Mouse (Mus musculus) liver, embryonic 12.5 days (tissue): ENCODE measurements around the gene Lpar3. TPM values are rescaled to one million over a fixed set of nuclear protein-coding genes. Genes with fewer than 3 reads are reported as not detected.

ENCODE experiments used
- ATAC-seq: fragments of 200-750 bp; cut with Nextera tagmentation; 2 replicates; pipeline ENCODE4 v1.8.0; 2017; ENCODE audit warnings: moderate number of reproducible peaks, mild to moderate bottlenecking, moderate library complexity
- H3K27ac ChIP-seq: fragments of 300-500 bp; sonication (generic); 2 replicates; pipeline ENCODE4 v1.5.1; 2016; ENCODE audit warnings: mild to moderate bottlenecking
- H3K27me3 ChIP-seq: fragments of 300-500 bp; sonication (generic); replicated peaks from 2 replicates; pipeline ENCODE4 v1.6.1; 2016; ENCODE audit warnings: mild to moderate bottlenecking, moderate library complexity
- H3K36me3 ChIP-seq: fragments of 300-500 bp; sonication (generic); 2 replicates; pipeline ENCODE4 v1.6.1; 2016; ENCODE audit warnings: mild to moderate bottlenecking, moderate library complexity
- H3K4me1 ChIP-seq: fragments of 300-500 bp; sonication (generic); 2 replicates; pipeline ENCODE4 v1.6.1; 2016
- H3K4me2 ChIP-seq: fragments of 300-500 bp; sonication (generic); 2 replicates; pipeline ENCODE4 v1.6.1; 2016; ENCODE audit warnings: mild to moderate bottlenecking, moderate library complexity
- H3K4me3 ChIP-seq: fragments of 300-500 bp; sonication (generic); 2 replicates; pipeline ENCODE4 v1.5.1; 2016; ENCODE audit warnings: mild to moderate bottlenecking, moderate library complexity
- H3K9ac ChIP-seq: fragments of 300-500 bp; sonication (generic); 2 replicates; pipeline ENCODE4 v1.6.1; 2016; ENCODE audit warnings: mild to moderate bottlenecking, moderate library complexity
- H3K9me3 ChIP-seq: fragments of 300-500 bp; sonication (generic); replicated peaks from 2 replicates; pipeline ENCODE4 v1.6.1; 2016; ENCODE audit warnings: mild to moderate bottlenecking, moderate library complexity
- WGBS: fragments of 180-500 bp; shearing (Covaris S2); methylation state at CpG from one replicate; pipeline ENCODE4 v1.1.7; 2016; ENCODE audit not compliant: insufficient replicate concordance; 5-methylcytosine and 5-hydroxymethylcytosine counted together
- polyA plus RNA-seq: library from polyadenylated mRNA; unstranded; fragments of >200 nt; fragmentation: Nextera tagmentation; extraction: Ambion mirVana; gene quantifications from 2 replicates; pipeline ENCODE4 v1.2.1, GENCODE M21; 2016

Gene Lpar3
- polyA plus RNA-seq: 0.05 and 0.06 TPM in 2 replicates

DNA sequence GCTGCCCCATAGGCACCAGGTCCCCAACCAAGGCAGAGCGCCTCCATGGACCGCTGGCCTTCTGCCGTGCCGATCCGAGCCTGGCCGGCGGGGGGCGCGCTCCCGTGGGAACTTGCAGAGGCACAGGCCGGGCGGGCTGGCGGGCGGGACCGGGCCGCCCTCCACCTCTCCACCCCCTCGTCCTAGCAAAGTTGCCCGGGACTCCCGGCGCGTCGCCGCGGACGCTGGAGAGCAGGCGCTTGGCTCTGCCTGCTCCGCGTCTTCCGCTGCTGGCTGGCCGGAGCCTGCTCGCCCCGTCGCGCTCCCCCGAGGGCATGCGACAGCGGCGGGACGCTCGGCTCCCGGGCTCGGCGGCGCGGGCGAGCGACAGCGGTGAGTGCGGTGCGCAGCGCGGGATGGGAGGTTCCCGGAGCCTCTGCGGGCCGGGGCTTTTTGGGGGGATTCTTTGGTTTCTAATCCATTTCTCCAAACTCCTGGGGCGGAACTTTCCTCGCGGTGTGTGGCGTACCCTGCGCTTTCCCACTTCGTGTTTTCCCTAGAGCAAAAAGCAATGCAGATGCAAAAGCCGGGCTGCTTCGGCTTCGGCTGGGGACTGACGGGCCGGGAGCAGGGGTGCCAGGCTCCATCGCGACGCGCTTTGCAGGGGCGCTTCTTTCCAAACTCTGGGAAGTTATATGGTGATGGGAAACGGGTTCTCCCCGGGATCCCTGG lies at the start of gene Lpar3:
Gene Lpar3 (plus strand): TSS at position 188 of the 711 bp plus-strand sequence.
- Histone ChIP-seq H3K9ac (no peak within 1 kb of the TSS), H3K27ac (no peak within 1 kb of the TSS), H3K36me3 (no peaks in the 10 kb centered on the region), H3K4me1 (no peaks in the 10 kb centered on the region), H3K4me3 (peak within 1 kb of the TSS; percentile 40), H3K27me3 (peaks cover 64% of the 10 kb centered on the region), H3K4me2 (peak within 1 kb of the TSS; percentile 64), H3K9me3 (no peaks in the 10 kb centered on the region)
- peak; percentile 54 for ATAC-seq
- 1% methylated on average over 72 of the region's 73 CpGs for WGBS

- no peak for ATAC-seq
- Histone ChIP-seq H3K36me3 (0 out of 2 replicates have a peak, but pooled peaks cover 4% of the 10 kb centered on the region), H3K9ac (no peak overlapping the region), H3K9me3 (0 out of 2 replicates have a peak, but pooled peaks cover 3% of the 10 kb centered on the region), H3K27me3 (no peaks in the 10 kb centered on the region), H3K27ac (no peak overlapping the region), H3K4me3 (no peak overlapping the region), H3K4me2 (no peak overlapping the region), H3K4me1 (no peaks in the 10 kb centered on the region)
- 56% methylated on average over 5 of the region's 5 CpGs for WGBS
Observed at GRCm38 (mm10) chr3:146173030-146173429, 47.7 kb upstream of the Lpar3 start.

DNA sequence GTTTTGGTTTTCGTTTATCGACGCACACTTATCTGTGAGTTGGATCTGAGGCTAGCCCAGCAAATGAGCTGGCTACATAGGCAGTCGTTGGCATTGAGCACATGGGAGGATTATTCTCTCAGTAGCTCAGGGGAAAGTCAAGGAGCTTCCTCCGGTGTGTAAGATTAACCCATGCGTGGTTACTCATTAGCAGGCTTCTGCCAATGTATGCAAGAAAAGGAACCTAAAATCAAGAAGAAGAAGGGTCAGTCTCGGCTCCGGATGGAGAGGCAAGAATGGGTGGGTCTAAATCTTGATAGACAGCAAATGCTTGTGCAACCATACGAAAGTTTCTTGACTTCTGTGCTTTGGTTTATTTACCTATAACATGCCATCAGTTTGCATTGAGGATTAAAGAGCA lies 46.5 kb upstream of the Lpar3 start:
- H3K4me1 ChIP-seq: no peaks in the 10 kb centered on the region
- H3K9ac ChIP-seq: no peak overlapping the region
- no peak overlapping the region for H3K27ac ChIP-seq
- H3K4me3 ChIP-seq: no peak overlapping the region
- no peaks in the 10 kb centered on the region for H3K27me3 ChIP-seq
- H3K36me3 ChIP-seq: 0 out of 2 replicates have a peak, but pooled peaks cover 4% of the 10 kb centered on the region
- H3K9me3 ChIP-seq: 0 out of 2 replicates have a peak, but pooled peaks cover 3% of the 10 kb centered on the region
- WGBS: 65% methylated on average over 9 of the region's 9 CpGs
- H3K4me2 ChIP-seq: no peak overlapping the region
- no peak for ATAC-seq

- H3K9ac ChIP-seq: no peak overlapping the region
- no peak for ATAC-seq
- H3K27ac ChIP-seq: no peak overlapping the region
- 53% methylated on average over 7 of the region's 7 CpGs for WGBS
- no peaks in the 10 kb centered on the region for H3K9me3 ChIP-seq
- no peak overlapping the region for H3K4me3 ChIP-seq
- H3K36me3 ChIP-seq: peaks cover 2% of the 10 kb centered on the region; the same call in 1 of the 2 replicates
- no peaks in the 10 kb centered on the region for H3K27me3 ChIP-seq
- H3K4me1 ChIP-seq: peaks cover 7% of the 10 kb centered on the region; the same call in 1 of the 2 replicates
- H3K4me2 ChIP-seq: no peak overlapping the region
Observed at GRCm38 (mm10) chr3:146177295-146177694, 43.5 kb upstream of the Lpar3 start.

DNA sequence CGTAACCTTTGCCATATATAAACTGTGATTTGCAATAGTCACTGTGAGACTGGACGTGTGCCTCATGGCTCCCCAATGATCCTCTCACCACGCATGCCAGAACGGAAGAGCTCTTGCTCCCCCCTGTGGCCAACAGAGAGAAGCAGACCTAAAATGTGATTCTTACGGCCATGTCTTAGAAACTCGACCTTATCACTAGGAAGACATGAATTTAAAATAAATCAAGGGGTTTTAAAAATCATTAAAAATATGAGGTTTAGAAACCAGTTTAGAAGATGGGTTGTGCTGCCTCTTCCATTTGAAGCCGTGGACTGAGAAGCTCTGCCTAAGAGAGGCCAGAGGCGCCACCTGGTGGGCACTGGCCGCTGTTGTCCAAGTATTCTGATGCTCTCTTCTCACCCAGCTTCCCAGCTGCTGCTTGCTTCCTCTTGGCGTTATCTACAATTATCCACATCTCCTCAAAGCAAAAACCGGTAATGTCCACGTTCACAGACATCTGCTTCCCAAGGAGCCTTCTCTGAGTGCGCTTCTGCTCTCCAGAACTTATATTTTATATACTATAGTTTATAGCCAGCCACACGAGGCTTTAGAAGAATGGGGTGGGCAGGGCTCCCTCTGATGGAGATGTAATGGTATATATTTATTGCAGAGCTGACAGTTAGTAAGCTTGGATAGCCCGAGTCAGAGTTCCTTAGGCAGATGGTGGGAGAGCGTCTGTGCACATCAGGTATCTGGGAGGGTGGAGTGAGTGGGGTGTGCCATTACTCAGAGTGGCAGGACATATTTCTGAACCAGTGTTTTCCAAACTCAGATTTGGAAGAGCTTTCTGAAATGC lies 42.8 kb upstream of the Lpar3 start:
- no peak overlapping the region for H3K4me3 ChIP-seq
- WGBS: 8% methylated on average over 16 of the region's 16 CpGs

DNA sequence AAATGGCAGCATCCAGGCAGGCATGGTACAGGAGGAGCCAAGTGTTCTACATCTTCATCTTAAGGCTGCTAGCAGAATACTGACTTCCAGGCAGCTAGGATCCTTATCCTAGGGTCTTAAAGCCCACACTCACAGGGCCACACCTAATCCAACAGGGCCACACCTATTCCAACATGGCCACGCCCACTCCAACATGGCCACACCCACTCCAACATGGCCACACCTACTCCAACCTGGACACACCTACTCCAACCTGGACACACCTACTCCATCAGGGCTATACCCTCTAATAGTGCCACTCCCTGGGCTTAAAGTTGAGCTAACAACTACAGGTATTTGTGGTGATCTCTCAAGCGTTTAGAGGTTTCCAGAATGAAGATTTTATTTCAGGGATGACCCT lies 40.4 kb upstream of the Lpar3 start:
- Histone ChIP-seq H3K4me1 (peaks cover 7% of the 10 kb centered on the region; the same call in 1 of the 2 replicates), H3K9me3 (no peaks in the 10 kb centered on the region), H3K27me3 (no peaks in the 10 kb centered on the region), H3K4me3 (no peak overlapping the region), H3K4me2 (no peak overlapping the region), H3K36me3 (peaks cover 2% of the 10 kb centered on the region; the same call in 1 of the 2 replicates), H3K9ac (no peak overlapping the region), H3K27ac (no peak overlapping the region)
- ATAC-seq: no peak
- 21% methylated on average over 2 of the region's 2 CpGs for WGBS

More for the DNA sequence above, 42.8 kb upstream of the Lpar3 start:
- H3K9ac ChIP-seq: no peak overlapping the region
- no peak overlapping the region for H3K27ac ChIP-seq
- H3K27me3 ChIP-seq: no peaks in the 10 kb centered on the region
- peak overlapping the region; percentile 43 for H3K4me2 ChIP-seq
- H3K4me1 ChIP-seq: peaks cover 7% of the 10 kb centered on the region; the same call in 1 of the 2 replicates
- H3K36me3 ChIP-seq: peaks cover 2% of the 10 kb centered on the region; the same call in 1 of the 2 replicates
- H3K9me3 ChIP-seq: no peaks in the 10 kb centered on the region
- ATAC-seq: peak; percentile 59; the same call in 1 of the 2 replicates

GRCm38 (mm10) chr3:146180986-146181385 lies 39.8 kb upstream of the Lpar3 start:
- Histone ChIP-seq H3K4me1 (peaks cover 7% of the 10 kb centered on the region; the same call in 1 of the 2 replicates), H3K4me2 (no peak overlapping the region), H3K9me3 (no peaks in the 10 kb centered on the region), H3K4me3 (no peak overlapping the region), H3K27me3 (no peaks in the 10 kb centered on the region), H3K36me3 (peaks cover 2% of the 10 kb centered on the region; the same call in 1 of the 2 replicates), H3K9ac (no peak overlapping the region), H3K27ac (no peak overlapping the region)
- ATAC-seq: no peak
- 30% methylated on average over 3 of the region's 3 CpGs for WGBS

DNA sequence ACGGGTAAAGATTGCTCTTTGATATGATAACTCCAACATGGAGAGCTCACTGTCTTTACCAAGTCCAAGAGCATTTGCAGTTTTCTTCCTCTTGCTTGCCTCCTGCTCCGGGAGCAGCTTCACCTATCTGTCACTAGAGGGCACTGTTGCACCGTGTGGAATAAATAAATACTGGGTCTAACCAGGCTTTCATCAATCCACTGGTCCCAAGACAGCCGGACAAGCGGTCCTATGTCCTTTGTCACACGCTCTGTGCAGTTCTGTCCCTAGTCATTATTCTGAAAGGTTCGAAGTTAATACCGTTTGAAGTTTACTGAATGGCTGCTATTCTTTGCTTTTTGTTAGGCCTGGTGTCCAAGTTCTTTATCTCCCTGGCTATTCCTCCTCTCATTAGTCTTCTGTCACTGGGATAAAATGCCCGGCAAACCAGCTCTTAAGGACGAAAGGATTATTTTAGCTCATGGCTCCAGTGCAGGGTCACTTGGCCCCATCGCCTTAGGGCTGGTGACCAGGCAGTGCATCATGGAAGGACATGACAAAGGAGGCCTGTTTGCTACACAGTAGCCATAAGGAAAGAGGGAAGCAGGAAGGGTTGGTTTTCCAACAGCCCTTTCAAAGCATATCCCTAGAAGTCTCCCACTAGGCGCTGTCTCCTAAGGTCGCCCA lies 35.6 kb upstream of the Lpar3 start:
- H3K27ac ChIP-seq: no peak overlapping the region
- 34% methylated on average over 13 of the region's 13 CpGs for WGBS
- no peaks in the 10 kb centered on the region for H3K27me3 ChIP-seq
- no peak overlapping the region for H3K9ac ChIP-seq
- ATAC-seq: no peak
- H3K36me3 ChIP-seq: peaks cover 2% of the 10 kb centered on the region; the same call in 1 of the 2 replicates
- H3K4me2 ChIP-seq: no peak overlapping the region
- H3K4me1 ChIP-seq: peaks cover 4% of the 10 kb centered on the region; the same call in 1 of the 2 replicates
- H3K9me3 ChIP-seq: no peaks in the 10 kb centered on the region
- H3K4me3 ChIP-seq: no peak overlapping the region

DNA sequence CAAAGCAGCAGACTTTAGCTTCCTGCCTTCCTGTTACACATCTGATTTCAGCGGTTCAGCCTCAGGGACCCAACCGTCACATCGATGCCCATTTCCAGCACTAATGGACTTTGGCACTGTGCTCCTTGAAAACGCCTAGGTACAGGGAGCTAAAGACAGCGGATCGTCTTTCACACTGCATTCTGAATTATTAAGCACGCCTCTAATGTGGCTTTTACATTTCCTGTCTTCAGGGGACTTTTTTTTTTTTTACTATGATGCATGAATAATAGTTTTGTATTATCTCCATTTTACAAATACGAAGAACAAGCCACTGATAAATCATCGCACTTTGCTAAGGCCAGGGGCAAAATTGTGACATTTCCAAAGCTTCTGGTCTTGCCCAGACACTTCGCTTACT lies 34.7 kb upstream of the Lpar3 start:
- H3K9ac ChIP-seq: no peak overlapping the region
- no peak overlapping the region for H3K27ac ChIP-seq

DNA sequence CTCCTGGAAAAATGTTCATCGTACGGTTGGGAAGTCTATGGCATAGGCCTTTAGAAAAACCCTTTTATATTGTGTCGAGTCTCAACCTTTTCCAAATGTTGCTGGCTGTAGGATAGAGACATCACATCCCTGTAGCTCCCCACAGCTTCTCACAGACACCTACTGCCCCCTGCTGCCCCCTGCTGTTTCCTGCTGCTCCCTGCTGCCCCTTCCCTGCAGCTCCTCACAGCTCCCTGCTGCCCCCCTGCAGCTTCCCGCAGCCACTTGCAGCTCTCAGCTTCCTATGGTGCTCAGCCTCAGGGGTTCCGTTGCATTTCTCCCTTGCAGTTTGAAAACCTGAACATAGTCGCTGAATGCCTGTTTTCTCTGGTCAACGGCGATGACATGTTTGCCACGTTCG lies 30.8 kb upstream of the Lpar3 start:
- no peak for ATAC-seq
- H3K4me2 ChIP-seq: no peak overlapping the region
- no peaks in the 10 kb centered on the region for H3K4me1 ChIP-seq
- no peaks in the 10 kb centered on the region for H3K27me3 ChIP-seq
- no peaks in the 10 kb centered on the region for H3K9me3 ChIP-seq
- no peak overlapping the region for H3K9ac ChIP-seq
- no peaks in the 10 kb centered on the region for H3K36me3 ChIP-seq
- WGBS: 59% methylated on average over 10 of the region's 10 CpGs
- no peak overlapping the region for H3K27ac ChIP-seq
- H3K4me3 ChIP-seq: no peak overlapping the region

More for the DNA sequence above, 34.7 kb upstream of the Lpar3 start:
- H3K9me3 ChIP-seq: no peaks in the 10 kb centered on the region
- WGBS: 72% methylated on average over 10 of the region's 10 CpGs
- H3K4me2 ChIP-seq: no peak overlapping the region
- no peak for ATAC-seq
- no peaks in the 10 kb centered on the region for H3K27me3 ChIP-seq
- H3K36me3 ChIP-seq: no peaks in the 10 kb centered on the region
- H3K4me3 ChIP-seq: no peak overlapping the region
- no peaks in the 10 kb centered on the region for H3K4me1 ChIP-seq

DNA sequence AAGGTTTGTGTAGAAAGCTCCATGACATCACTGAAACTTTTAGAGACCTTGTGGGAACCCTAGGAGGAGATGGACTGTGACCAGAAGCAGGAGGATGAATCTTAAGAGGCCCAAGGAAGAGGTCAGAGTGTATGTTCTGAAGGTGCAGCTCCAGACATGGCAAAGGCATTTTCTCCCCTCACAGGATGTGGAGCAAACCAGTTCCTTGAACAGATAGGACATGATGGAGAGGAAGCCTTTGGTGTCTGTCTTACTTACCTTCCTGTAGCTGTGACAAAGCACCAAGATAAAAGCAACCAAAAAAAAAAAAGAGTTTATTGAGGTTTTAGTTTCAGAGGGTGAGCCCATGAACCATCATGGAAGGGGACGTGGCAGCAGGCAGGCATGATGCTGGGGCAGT lies 28.3 kb upstream of the Lpar3 start:
- no peak overlapping the region for H3K4me3 ChIP-seq
- no peaks in the 10 kb centered on the region for H3K36me3 ChIP-seq
- no peaks in the 10 kb centered on the region for H3K27me3 ChIP-seq
- no peak overlapping the region for H3K4me2 ChIP-seq
- H3K9me3 ChIP-seq: no peaks in the 10 kb centered on the region
- no peak overlapping the region for H3K9ac ChIP-seq
- ATAC-seq: no peak
- no peak overlapping the region for H3K27ac ChIP-seq
- no peaks in the 10 kb centered on the region for H3K4me1 ChIP-seq
- 53% methylated on average over 1 of the region's 1 CpGs for WGBS
